Mouse (Mus musculus) right cerebral cortex, postnatal 25 days (tissue): ENCODE data around the gene Lyrm4.

Experiments used
- DNase-seq: peaks from one replicate; pipeline ENCODE4 v3.0.0; 2022

The Lyrm4 gene

GRCm38 (mm10) chr13:36096684-36097383 is 20.5 kb downstream of the Lyrm4 start:
- no peak for DNase-seq

DNA sequence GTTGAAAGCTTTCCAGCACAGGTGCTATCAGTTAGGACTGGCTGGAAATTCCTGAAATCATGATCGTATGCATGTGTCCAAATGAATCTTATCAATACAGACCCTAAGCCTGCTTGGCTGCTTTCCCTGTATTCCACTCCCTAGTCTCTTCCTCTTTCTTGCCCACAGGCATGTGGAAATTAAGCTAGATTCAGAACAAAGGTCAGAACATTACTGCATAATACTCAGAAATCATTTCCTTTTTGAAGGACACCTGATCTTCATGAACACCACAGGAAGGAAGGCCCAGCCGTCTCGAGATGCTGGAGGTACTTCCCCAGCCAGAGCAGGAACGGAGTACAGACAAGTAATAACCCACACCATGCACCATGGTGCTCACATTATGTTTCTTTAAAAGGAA is 29.2 kb downstream of the Lyrm4 start:
- DNase-seq = no peak

GRCm38 (mm10) chr13:36087427-36087826 is 29.9 kb downstream of the Lyrm4 start:
- no peak for DNase-seq

GRCm38 (mm10) chr13:36086608-36087391 is 30.5 kb downstream of the Lyrm4 start:
- no peak for DNase-seq

DNA sequence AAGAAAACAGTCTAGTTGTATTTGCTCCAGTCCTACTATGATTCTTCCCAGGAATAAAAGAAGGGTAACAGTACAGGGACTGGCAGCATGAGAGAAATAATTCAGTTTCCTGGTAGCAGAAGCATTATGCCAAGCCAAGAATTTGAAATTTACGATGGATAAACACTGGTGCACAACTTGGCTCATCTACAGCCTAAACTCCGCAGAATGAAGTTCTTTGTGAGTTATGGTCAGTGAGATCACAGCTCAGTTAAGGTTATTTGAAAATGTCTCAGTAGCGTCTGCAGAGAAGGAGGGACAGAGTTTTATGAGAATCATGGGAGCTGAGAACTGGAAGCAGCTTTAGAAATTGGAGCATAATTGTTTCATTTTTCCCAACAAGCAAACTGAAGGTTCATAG is 31.4 kb downstream of the Lyrm4 start:
- no peak for DNase-seq

GRCm38 (mm10) chr13:36084701-36085100 is 32.6 kb downstream of the Lyrm4 start:
- DNase-seq = no peak

- DNase-seq = no peak
Observed at GRCm38 (mm10) chr13:36081591-36081990, 35.7 kb downstream of the Lyrm4 start.

GRCm38 (mm10) chr13:36074484-36074883 is 42.8 kb downstream of the Lyrm4 start:
- DNase-seq = no peak

DNA sequence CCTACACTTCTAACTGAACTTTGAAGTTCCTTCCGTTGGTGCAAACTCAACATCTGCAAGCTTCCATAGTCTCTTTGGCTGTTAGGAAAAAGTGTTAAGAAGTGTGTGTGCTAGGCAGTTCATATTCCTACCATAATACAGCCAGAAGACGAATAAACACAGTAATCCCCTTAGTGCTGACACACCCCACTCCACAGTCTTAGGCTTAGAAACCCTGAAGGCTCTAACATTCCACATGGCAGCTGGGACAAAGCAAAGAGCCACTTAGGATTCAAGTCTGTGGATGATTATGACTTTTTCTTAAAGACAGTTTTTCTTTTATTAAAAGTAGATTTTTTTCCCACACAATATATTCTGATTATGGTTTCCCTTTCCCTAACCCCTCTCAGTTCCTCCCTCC is 50.6 kb downstream of the Lyrm4 start:
- no peak for DNase-seq

DNA sequence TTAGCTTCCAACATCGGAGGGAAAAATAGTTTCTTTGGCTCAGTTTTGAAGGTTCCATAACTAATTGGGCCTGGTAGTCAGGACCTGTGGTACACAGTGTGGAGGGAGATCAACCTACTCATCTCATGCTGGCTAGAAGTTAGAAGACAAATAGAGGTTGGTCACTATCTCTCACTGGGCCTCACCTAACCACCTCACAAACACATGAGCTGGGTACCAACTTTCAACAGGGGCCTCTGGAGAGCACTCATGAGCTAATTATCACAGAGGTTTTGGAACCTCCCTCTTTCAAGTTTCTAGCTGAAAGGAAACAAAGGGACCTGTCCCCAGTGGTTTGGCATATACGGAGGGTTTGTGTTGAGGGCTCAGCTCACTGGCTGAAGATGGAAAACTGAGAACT is 59.8 kb downstream of the Lyrm4 start:
- DNase-seq = no peak

DNA sequence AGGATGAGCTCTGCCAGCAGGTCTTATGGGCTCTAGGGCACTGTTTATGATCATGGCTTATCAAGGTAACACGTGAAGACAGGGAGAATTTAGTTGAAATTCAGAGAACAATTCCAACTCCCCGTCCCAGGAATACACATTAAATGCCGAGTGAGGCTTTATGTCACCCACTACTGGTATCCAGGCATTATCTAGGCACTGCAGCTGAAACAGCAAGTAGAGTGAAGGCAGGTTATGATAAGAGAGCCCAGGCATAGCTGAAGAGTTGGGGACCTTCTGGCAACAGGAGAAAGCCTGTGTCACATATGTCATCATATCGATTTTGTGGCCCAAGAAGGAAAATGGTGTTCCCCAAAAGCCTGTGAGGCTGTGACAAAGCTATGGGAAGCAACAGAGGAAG is 60.4 kb downstream of the Lyrm4 start:
- DNase-seq = no peak

DNA sequence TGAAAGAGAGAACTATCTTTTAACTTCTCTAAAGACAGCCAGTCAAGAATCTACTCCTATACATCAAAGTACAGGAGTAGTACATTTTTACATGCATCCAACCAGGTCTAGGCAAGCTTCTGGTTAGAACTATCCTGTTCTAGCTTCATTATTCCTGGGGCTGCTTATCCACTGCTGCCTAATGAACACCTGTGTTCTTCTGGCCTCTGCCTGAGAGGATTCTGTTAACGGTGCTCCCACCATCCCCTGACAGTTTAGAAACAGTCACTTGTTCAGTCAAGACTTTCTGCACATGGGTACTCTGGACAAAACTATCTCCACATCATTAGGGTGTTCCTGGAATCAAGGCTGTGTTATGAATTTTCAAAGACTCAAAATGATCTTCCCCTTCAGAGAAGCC is 60.8 kb downstream of the Lyrm4 start:
- no peak for DNase-seq

DNA sequence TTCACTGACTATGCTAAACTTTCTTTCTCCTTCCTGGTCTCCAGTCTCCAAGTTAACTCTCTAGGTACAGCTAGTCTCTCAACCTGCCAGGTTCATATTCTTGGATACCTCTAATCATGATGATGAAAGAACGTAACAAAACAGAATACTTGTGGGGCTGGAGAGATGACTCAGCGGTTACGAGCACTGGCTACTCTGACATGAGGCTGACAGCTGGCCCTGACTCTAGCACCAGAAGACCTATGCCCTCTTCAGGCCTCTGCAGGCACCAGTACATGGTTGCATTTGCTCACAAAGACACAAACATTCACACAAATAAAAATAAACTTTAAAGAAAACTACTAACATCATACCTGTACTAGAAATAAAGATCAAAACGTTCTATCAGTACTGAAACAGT is 81.8 kb downstream of the Lyrm4 start:
- DNase-seq = no peak

GRCm38 (mm10) chr13:36031959-36032358 is 85.4 kb downstream of the Lyrm4 start:
- DNase-seq = no peak

DNA sequence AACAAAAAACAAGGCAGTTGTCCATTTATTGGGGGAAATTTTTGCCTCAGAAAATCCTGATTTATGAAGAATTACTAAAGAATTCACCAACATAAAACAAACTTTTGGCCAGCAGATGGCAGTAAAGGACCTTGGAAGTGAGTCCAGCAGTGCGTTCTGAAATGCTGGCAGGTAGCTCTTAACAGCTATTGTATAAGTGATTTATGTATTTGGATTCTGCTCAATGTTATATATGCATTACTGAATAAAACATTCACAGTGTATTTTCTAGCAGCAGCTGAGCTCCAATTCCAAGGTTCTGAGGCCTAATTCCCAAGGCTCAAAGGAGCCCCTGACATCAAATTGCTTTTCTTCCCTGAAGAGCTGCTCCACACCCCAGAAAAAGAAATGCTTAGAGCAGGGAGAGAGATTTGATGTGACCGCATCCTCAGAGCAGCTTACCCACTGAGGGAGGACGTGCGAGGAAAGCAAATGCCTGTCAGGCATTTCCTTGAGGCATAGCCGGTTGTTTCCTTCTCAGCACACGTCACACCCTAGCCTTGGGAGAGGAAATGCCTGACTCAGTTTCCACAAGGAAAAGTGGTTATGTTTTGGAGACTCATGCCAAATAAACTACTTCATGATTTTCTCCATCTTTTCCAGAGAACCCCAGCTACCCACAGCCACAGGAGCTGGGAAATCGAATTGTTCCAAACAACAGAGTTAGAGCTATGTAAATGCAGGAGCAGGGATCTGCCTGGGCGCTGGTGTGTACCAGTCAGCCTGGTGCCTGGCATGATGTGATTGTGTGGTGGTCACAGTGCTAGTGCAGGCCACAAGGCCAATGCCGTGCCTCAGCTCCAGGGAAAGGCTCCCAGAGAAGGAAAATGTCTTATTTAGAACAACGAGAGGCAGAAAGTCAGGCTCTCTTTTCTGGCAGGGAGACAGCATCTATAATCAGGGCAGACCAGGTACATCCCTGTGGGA is 97.7 kb downstream of the Lyrm4 start:
- DNase-seq = peak; percentile 47

DNA sequence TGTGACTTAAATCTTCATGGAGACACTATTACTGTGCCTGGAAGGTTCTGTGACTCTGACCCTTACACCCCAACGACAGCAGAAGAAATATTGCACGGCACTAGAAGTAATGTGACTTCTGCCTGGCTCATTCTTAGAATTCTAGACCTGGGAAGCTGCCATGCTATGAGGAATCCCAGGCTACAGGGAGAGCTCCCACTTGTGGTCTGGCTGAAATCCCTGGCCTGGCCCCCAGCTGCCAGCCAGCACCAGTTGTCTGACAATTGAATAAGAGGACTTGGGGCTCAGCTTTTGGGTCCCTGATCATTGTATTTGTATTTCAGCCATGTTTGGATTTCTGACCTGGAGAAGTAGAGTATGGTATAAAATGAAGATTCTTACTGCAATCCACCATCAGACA is 99.3 kb downstream of the Lyrm4 start:
- DNase-seq = no peak

DNA sequence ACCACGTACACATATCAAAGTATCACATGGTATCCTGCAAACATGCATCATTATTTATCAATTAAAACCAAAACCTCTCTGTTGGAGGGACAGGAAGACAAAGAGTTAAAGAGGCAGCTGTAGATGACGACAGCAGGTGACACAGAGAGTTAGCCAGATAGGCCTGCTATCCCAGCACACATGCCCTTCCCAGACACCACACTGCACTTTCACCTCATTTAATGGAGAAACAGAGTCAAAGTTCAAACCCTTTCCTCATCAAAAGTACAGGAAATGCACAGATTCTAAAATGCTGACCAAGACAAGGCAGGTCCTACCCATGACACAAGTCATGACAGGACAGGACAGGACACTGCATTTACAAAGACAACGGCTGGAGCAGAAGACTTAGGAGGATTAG is 101.7 kb downstream of the Lyrm4 start:
- DNase-seq = no peak

GRCm38 (mm10) chr13:36009981-36010380 is 107.3 kb downstream of the Lyrm4 start:
- DNase-seq = no peak

- no peak for DNase-seq
Observed at GRCm38 (mm10) chr13:36000798-36001197, 116.5 kb downstream of the Lyrm4 start.

DNA sequence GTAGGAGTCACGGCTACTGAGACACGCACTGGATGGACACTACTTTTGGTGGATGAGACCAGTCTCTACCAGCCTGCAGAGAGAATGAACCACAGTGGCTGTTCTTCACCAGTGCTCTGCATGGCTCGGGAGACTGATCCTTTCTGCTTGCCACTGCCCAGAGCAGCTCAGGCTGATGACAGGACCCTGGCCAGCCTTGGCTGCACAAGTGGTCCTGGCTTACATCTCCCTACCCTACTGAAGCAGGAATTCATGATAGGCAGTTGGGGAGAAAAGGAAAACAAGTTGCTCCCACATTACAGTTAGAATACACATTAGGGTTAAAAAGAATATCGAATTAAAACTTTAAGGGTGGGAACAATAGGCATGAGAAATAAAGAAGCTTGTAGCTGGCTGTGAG is 119.7 kb downstream of the Lyrm4 start:
- DNase-seq = no peak

DNA sequence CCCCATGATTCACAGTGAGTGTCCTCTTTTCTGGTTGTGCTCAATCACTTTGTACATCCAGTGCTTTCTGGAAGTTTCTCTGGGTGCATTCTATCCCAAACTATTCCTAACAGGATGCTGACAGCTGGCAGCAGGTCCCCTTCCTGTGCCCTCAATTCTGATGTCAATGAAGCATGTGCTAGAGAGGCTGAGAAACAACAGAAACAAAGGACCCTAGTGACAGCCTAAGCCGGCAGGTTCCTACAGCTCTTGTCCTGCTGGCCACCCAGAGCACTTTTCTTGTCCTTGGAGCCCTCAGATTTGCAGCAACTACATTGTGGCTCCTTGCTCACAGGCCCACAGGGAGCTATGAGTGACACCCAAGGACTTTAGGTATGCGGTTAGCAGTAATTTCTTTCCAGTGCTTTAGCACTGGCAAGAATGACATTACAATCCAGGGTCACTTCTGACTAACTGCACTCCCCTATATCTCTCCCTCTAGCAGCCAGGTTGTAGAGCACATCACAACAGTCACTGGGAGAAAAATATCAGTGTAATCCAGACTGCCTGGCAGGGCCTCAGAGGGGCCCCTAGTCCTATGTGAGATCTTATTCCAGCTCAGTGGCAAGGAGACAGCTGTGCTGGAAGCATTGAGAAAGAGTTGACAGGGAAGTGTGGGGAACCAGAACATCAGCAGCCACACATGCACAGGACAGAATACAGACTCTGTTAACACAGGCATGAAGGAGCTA is 121.5 kb downstream of the Lyrm4 start:
- DNase-seq = no peak

DNA sequence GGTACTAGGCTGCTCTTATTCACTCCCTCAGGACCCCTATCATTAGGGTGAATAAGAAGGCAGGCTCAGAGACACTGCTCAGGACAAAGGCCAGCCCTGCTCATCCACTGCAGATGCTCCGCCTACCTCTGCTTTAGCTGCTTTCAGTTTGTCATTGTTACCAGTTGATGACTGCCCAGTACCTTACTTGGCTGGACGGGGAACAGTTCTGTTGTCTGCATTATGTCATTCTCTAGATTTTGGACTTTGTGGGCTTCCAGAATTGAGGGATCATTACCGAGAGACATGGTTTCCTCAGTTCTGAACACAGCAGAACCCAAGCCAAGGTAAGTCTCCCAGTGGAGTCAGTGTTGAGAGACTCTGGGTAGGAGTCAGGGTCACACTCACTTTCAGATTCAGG is 122.1 kb downstream of the Lyrm4 start:
- no peak for DNase-seq

- DNase-seq = peak; percentile 32
Observed at GRCm38 (mm10) chr13:35994067-35994466, 123.3 kb downstream of the Lyrm4 start.
